Mouse (Mus musculus) stomach, embryonic 14.5 days (tissue): ENCODE results near the gene Cipc. TPM values are rescaled to one million over a fixed set of nuclear protein-coding genes. Genes with fewer than 3 reads are reported as not detected.

ENCODE experiments used
- ATAC-seq: fragments of 200-750 bp; cut with Nextera tagmentation; 2 replicates; pipeline ENCODE4 v1.8.0; 2017; ENCODE audit warnings: low read depth, moderate TSS enrichment; ENCODE audit not compliant: insufficient number of reproducible peaks, insufficient read depth, low FRiP score
- H3K27ac ChIP-seq: fragments of 300-500 bp; sonication (generic); 2 replicates; pipeline ENCODE4 v1.5.1; 2014; ENCODE audit warnings: mild to moderate bottlenecking, low read length, moderate library complexity, mixed read lengths
- H3K27me3 ChIP-seq: fragments of 300-500 bp; sonication (generic); 2 replicates; pipeline ENCODE4 v1.6.1; 2014; ENCODE audit warnings: low read length, control low read depth, mixed read lengths; ENCODE audit not compliant: control insufficient read depth, insufficient read depth
- H3K36me3 ChIP-seq: fragments of 300-500 bp; sonication (generic); 2 replicates; pipeline ENCODE4 v1.6.1; 2014; ENCODE audit warnings: mild to moderate bottlenecking, control low read depth, low read length, moderate library complexity, mixed read lengths; ENCODE audit not compliant: control insufficient read depth, insufficient read depth
- H3K4me1 ChIP-seq: fragments of 300-500 bp; sonication (generic); 2 replicates; pipeline ENCODE4 v1.6.1; 2014; ENCODE audit warnings: low read length, control low read depth, mixed read lengths; ENCODE audit not compliant: control insufficient read depth, insufficient read depth
- H3K4me2 ChIP-seq: fragments of 300-500 bp; sonication (generic); replicated peaks from 2 replicates; pipeline ENCODE4 v1.6.1; 2014; ENCODE audit warnings: low read depth, low read length, control low read depth
- H3K4me3 ChIP-seq: fragments of 300-500 bp; sonication (generic); 2 replicates; pipeline ENCODE4 v1.5.1; 2014; ENCODE audit warnings: low read depth, low read length, control low read depth
- H3K9ac ChIP-seq: fragments of 300-500 bp; sonication (generic); replicated peaks from 2 replicates; pipeline ENCODE4 v1.6.1; 2014; ENCODE audit warnings: low read depth, mild to moderate bottlenecking, control low read depth, low read length, moderate library complexity, mixed read lengths
- H3K9me3 ChIP-seq: fragments of 300-500 bp; sonication (generic); 2 replicates; pipeline ENCODE4 v1.6.1; 2016; ENCODE audit warnings: low read depth, low read length, control low read depth; ENCODE audit not compliant: control insufficient read depth
- WGBS: fragments of 180-500 bp; shearing (Covaris S2); extraction: QIAGEN DNeasy Blood & Tissue Kit; methylation state at CpG from one replicate; pipeline ENCODE4 v1.1.7; 2014; 5-methylcytosine and 5-hydroxymethylcytosine counted together
- polyA plus RNA-seq: library from polyadenylated mRNA; unstranded; fragments of >200 nt; fragmentation: Nextera tagmentation; extraction: Ambion mirVana; gene quantifications from 2 replicates; pipeline ENCODE4 v1.2.1, GENCODE M21; 2014

Cipc gene
- polyA plus RNA-seq, 1 experiment from 2014 or later, result 20.9 TPM

DNA sequence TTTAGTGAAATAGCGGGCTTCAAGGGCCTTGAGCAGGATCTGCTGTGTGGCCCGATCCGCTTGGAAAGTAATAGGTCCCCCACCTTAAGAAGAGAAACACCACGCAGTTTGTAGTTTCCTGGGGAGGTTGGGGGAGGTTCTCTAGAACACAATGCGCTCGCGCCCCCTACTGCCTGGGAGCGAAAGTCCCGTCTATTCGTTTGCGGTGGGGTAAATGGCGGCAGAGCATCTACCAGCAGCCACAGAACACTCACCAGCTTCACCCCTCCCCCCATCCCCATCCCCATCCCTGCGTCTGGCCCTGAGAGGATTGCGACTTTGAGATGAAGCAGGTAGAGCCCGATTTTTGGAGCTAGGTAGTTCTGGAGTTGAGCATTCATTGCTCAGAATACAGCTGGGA lies 40.4 kb upstream of the Cipc start:
- Histone ChIP-seq H3K4me1 (no peaks in the 10 kb centered on the region), H3K4me2 (no peak overlapping the region), H3K27ac (no peak overlapping the region), H3K4me3 (no peak overlapping the region), H3K36me3 (no peaks in the 10 kb centered on the region), H3K9me3 (no peaks in the 10 kb centered on the region), H3K9ac (no peak overlapping the region), H3K27me3 (no peaks in the 10 kb centered on the region)
- WGBS, result 2% methylated on average over 15 of the region's 15 CpGs
- peak; percentile 43; the same call in 1 of the 2 replicates for ATAC-seq

DNA sequence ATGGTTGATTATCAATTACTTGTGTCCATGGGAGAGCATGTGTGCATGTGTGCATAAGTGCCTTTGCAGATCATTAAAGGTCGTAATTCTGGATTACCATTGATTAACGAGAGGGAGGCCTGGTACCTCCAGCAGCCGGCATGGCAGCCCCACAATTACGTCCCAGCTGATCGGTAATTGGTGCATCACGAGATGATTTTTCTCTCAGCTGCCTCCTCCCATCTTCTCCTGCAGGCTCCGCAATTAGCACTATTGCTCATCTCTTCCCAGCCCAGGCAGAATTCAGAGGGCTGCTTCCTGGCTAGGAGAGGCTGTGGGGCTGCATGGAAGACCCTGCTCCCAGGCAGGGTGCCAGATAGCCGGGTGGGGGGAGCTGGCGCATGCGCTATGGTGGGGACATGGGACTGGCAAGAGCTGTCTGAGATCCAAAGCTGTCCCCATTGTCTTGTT lies 35.3 kb upstream of the Cipc start:
- Histone ChIP-seq H3K9ac (no peak overlapping the region), H3K27me3 (no peaks in the 10 kb centered on the region), H3K36me3 (no peaks in the 10 kb centered on the region), H3K4me2 (no peak overlapping the region), H3K4me3 (no peak overlapping the region), H3K27ac (no peak overlapping the region), H3K4me1 (peaks cover 6% of the 10 kb centered on the region; the same call in 1 of the 2 replicates), H3K9me3 (no peaks in the 10 kb centered on the region)
- ATAC-seq, result no peak
- 63% methylated on average over 10 of the region's 10 CpGs for WGBS

DNA sequence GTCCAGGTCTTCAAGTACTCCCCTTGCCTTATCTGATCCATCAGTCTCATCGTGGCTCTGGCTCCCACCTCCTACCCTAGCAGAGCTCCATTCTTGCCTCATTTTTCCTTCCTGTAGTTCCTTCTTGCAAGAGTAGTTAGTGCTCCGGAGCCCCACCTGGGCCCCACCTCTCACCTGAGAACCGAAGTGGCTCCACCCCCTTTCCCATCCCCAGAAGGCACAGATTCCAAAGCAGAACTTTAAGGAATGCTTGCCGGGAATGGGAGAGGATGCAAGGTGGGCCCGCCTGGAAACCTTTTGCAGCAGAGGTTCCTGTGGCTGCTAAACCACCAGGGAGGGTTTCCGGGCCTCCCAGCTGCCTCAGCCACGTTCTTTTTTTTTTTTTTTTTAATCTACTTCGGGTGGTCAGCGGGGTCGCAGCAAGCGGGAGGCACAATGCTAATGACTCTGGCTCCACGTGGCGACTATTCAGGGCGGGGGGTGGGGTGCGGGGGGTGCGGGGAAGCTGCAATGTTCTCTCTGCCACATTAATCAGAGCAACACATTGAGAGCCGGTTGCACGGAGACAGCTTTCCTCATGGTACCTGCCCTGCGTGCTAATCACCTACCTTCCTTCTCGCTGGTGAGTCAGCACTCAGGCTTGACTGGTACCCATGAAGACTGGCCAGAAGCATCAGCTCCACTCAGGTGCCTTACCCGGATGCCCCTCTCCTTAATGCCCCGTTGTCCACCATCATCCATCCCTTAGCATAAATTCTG lies 34.3 kb upstream of the Cipc start:
- Histone ChIP-seq H3K4me3 (no peak overlapping the region), H3K4me1 (peaks cover 6% of the 10 kb centered on the region; the same call in 1 of the 2 replicates), H3K9me3 (no peaks in the 10 kb centered on the region), H3K9ac (no peak overlapping the region), H3K27ac (no peak overlapping the region; the same call in 1 of the 2 replicates), H3K27me3 (no peaks in the 10 kb centered on the region), H3K4me2 (0 out of 2 replicates have a peak overlapping the region, but pooled peaks have one; percentile 7), H3K36me3 (no peaks in the 10 kb centered on the region)
- WGBS, result 8% methylated on average over 22 of the region's 22 CpGs
- no peak for ATAC-seq

GRCm38 (mm10) chr12:86914351-86914750 lies 32.5 kb upstream of the Cipc start:
- WGBS, result 63% methylated on average over 2 of the region's 2 CpGs
- peaks cover 15% of the 10 kb centered on the region for H3K4me1 ChIP-seq
- no peak overlapping the region for H3K4me3 ChIP-seq
- no peaks in the 10 kb centered on the region for H3K36me3 ChIP-seq
- H3K9me3 ChIP-seq, result no peaks in the 10 kb centered on the region
- H3K4me2 ChIP-seq, result no peak overlapping the region
- no peaks in the 10 kb centered on the region for H3K27me3 ChIP-seq
- no peak overlapping the region for H3K9ac ChIP-seq
- ATAC-seq, result no peak
- no peak overlapping the region; the same call in 1 of the 2 replicates for H3K27ac ChIP-seq

- no peak overlapping the region for H3K9ac ChIP-seq
- H3K27me3 ChIP-seq, result no peaks in the 10 kb centered on the region
- no peaks in the 10 kb centered on the region for H3K9me3 ChIP-seq
- no peak for ATAC-seq
- H3K4me1 ChIP-seq, result peaks cover 15% of the 10 kb centered on the region
- no peak overlapping the region for H3K4me2 ChIP-seq
- H3K27ac ChIP-seq, result no peak overlapping the region; the same call in 1 of the 2 replicates
- no peak overlapping the region for H3K4me3 ChIP-seq
- WGBS, result 61% methylated on average over 6 of the region's 6 CpGs
- H3K36me3 ChIP-seq, result no peaks in the 10 kb centered on the region
These were observed 32.1 kb upstream of the Cipc start for GRCm38 (mm10) chr12:86914756-86915155.

DNA sequence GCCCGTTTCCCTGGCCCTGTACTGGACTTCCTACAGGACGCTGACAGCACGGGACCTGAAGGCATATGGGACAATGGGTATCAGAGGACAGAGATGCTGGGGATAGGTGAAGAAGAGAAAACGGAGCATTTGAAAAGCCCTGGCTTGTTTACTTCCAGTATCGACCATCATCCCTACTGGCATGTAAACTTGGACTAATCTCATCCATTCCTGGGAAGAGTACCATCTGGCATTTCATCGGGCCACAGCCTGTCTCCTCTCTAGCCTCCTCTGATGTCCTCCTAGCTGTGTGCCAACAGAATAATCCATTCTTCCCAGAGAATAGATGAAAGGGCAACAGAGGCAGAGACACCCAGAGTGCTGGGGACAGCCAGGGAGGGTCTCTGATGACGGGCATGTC lies 31.2 kb upstream of the Cipc start:
- WGBS, result 61% methylated on average over 7 of the region's 7 CpGs
- Histone ChIP-seq H3K27ac (no peak overlapping the region), H3K4me3 (no peak overlapping the region), H3K9me3 (no peaks in the 10 kb centered on the region), H3K36me3 (no peaks in the 10 kb centered on the region), H3K9ac (no peak overlapping the region), H3K4me1 (peaks cover 15% of the 10 kb centered on the region), H3K4me2 (no peak overlapping the region), H3K27me3 (no peaks in the 10 kb centered on the region)
- no peak for ATAC-seq

- Histone ChIP-seq H3K36me3 (no peaks in the 10 kb centered on the region), H3K4me1 (peaks cover 13% of the 10 kb centered on the region), H3K27ac (no peak overlapping the region), H3K4me2 (no peak overlapping the region), H3K9ac (no peak overlapping the region), H3K4me3 (no peak overlapping the region), H3K9me3 (no peaks in the 10 kb centered on the region), H3K27me3 (no peaks in the 10 kb centered on the region)
- no peak for ATAC-seq
- WGBS, result 80% methylated on average over 7 of the region's 7 CpGs
These were observed 29.9 kb upstream of the Cipc start for GRCm38 (mm10) chr12:86916796-86917573.

GRCm38 (mm10) chr12:86918361-86918967 lies 28.4 kb upstream of the Cipc start:
- Histone ChIP-seq H3K27me3 (no peaks in the 10 kb centered on the region), H3K4me3 (no peak overlapping the region), H3K4me1 (peaks cover 9% of the 10 kb centered on the region), H3K4me2 (no peak overlapping the region), H3K9me3 (no peaks in the 10 kb centered on the region), H3K36me3 (no peaks in the 10 kb centered on the region), H3K9ac (no peak overlapping the region), H3K27ac (no peak overlapping the region)
- no peak for ATAC-seq
- 24% methylated on average over 11 of the region's 11 CpGs for WGBS
